Mouse (Mus musculus) T-helper 1 cell (primary cell): ENCODE measurements around the gene Gstm3.
"Not testable (repeated sequence)": the region's sequence is repeated elsewhere in the genome, so short reads cannot be mapped to it uniquely, and the experiment has no call there.

Experiments
- in situ Hi-C: fragments of 300-600 bp; cut with MboI, MseI; formaldehyde crosslinking; loops from one replicate; pipeline ENCODE4 v1.15.1; 2025; ENCODE audit warnings: high pct_unique_total_duplicates

Gstm3 gene

GRCm38 (mm10) chr3:107968724-107969395, at the start of gene Gstm3:
TSS of gene Gstm3 (minus strand) at chr3:107969283.
- in situ Hi-C loops, result no loop called here

GRCm38 (mm10) chr3:108018190-108018820, 49.2 kb upstream of the Gstm3 start:
- in situ Hi-C loops, result no loop called here

GRCm38 (mm10) chr3:108017473-108018189, 48.5 kb upstream of the Gstm3 start, which contains the start of gene Gstm1:
TSS of gene Gstm1 (minus strand) at chr3:108017973.
- in situ Hi-C loops, result no loop called here

- in situ Hi-C loops, result not testable (repeated sequence)
Measured at GRCm38 (mm10) chr3:108016468-108016867, 47.4 kb upstream of the Gstm3 start.

- in situ Hi-C loops, result no loop called here
Measured at GRCm38 (mm10) chr3:108014974-108015346, 45.9 kb upstream of the Gstm3 start.

- in situ Hi-C loops, result no loop called here
Measured at GRCm38 (mm10) chr3:108014098-108014973, 45.3 kb upstream of the Gstm3 start.

- in situ Hi-C loops, result no loop called here
Measured at GRCm38 (mm10) chr3:108013331-108013871, 44.3 kb upstream of the Gstm3 start.

GRCm38 (mm10) chr3:108011558-108011957, 42.5 kb upstream of the Gstm3 start:
- in situ Hi-C loops, result no loop called here

- in situ Hi-C loops, result no loop called here
Measured at GRCm38 (mm10) chr3:108010286-108010685, 41.2 kb upstream of the Gstm3 start.

- in situ Hi-C loops, result no loop called here
Measured at GRCm38 (mm10) chr3:108002021-108002420, 32.9 kb upstream of the Gstm3 start.

- in situ Hi-C loops, result no loop called here
Measured at GRCm38 (mm10) chr3:107999491-107999890, 30.4 kb upstream of the Gstm3 start.

GRCm38 (mm10) chr3:107998591-107998990, 29.5 kb upstream of the Gstm3 start:
- in situ Hi-C loops, result no loop called here

- in situ Hi-C loops, result no loop called here
Measured at GRCm38 (mm10) chr3:107996576-107996975, 27.5 kb upstream of the Gstm3 start.

GRCm38 (mm10) chr3:107995974-107996373, 26.9 kb upstream of the Gstm3 start:
- in situ Hi-C loops, result not testable (repeated sequence)

- in situ Hi-C loops, result no loop called here
Measured at GRCm38 (mm10) chr3:107986041-107986562, 17.0 kb upstream of the Gstm3 start, which contains the start of gene Gstm2. TSS of gene Gstm2 (minus strand) at chr3:107986453.

- in situ Hi-C loops, result not testable (repeated sequence)
Measured at GRCm38 (mm10) chr3:107985141-107985540, 16.1 kb upstream of the Gstm3 start.

GRCm38 (mm10) chr3:107984471-107984870, 15.4 kb upstream of the Gstm3 start:
- in situ Hi-C loops, result no loop called here

GRCm38 (mm10) chr3:107983771-107984170, 14.7 kb upstream of the Gstm3 start:
- in situ Hi-C loops, result no loop called here

- in situ Hi-C loops, result no loop called here
Measured at GRCm38 (mm10) chr3:107982726-107983125, 13.6 kb upstream of the Gstm3 start.

- in situ Hi-C loops, result no loop called here
Measured at GRCm38 (mm10) chr3:107981261-107981660, 12.2 kb upstream of the Gstm3 start.

- in situ Hi-C loops, result no loop called here
Measured at GRCm38 (mm10) chr3:107977691-107978090, 8.6 kb upstream of the Gstm3 start.
